Mouse (Mus musculus) heart, adult 8-10 months (tissue): Measurements from ENCODE around the gene Ganab. TPM values are rescaled to one million over a fixed set of nuclear protein-coding genes. Genes with fewer than 3 reads are reported as not detected.

Source experiments
- DNase-seq: peaks from one replicate; pipeline ENCODE4 v3.0.0; 2022; ENCODE audit warnings: low spot score
- microRNA-seq: library from miRNA; unstranded; fragments of <30 nt; microRNA quantifications from one replicate; pipeline ENCODE4 v1.2.0, GENCODE M21; 2022
- total RNA-seq, 4 experiments: library from RNA; stranded (reverse); gene quantifications; 2 replicates each; pipeline ENCODE4 v1.2.4; 2022

Ganab gene
- total RNA-seq, 4 experiments from 2014 or later: 45.5 to 49.6 (median 47.2) TPM

DNA sequence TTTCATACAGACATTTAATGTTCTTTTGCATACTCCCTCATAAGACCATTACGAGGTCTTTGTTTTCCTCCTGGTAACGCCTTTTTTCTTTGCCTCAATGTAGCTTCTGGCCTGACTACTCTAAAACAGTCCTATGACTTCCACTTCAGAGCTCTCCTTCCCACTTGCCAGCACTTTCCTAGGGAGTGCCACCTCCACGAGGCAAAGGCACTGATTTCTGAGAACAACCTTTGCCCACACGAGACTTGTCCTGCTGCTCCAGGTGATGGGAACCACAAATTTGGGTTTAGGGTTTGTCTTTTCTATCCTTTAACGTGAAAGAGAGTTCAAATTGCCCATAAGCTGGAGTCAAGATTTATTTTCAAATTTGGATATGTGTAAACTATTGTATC, 68.3 kb downstream of the Ganab start:
- no peak for DNase-seq

Small RNA genes lying within 50 kb of the gene (microRNA-seq; reads per million reads assigned to microRNA genes)
- not detected for gene Mir5136

Other genes starting within 250 kb of the Ganab start
- under 1 TPM in 2 of 4 experiments, not detected in 2; 0.09 TPM for gene Chrm1, start 234.3 kb upstream of the Ganab start, total RNA-seq
- 10 to 100 TPM; 39.5 to 43.6 (median 41.9) TPM for gene Slc3a2, start 174.7 kb upstream of the Ganab start, total RNA-seq
- 10 to 100 TPM; 16.1 to 19.6 (median 17.5) TPM for gene Wdr74, start 162.2 kb upstream of the Ganab start, total RNA-seq
- not detected for gene 1700092M07Rik, start 157.4 kb upstream of the Ganab start, total RNA-seq
- 10 to 100 TPM; 20.9 to 27.3 (median 25.4) TPM for gene Stx5a, start 156.7 kb upstream of the Ganab start, total RNA-seq
- 10 to 100 TPM; 30.3 to 42.0 (median 33.7) TPM for gene Nxf1, start 141.0 kb upstream of the Ganab start, total RNA-seq
- 100 to 1,000 TPM; 111 to 137 (median 125) TPM for gene Tmem223, start 127.1 kb upstream of the Ganab start, total RNA-seq
- gene Tmem179b, start 123.6 kb upstream of the Ganab start, total RNA-seq: 10 to 100 TPM; 18.2 to 21.5 (median 19.5) TPM
- gene Taf6l, start 111.7 kb upstream of the Ganab start, total RNA-seq: 1 to 10 TPM; 5.4 to 9.0 (median 7.7) TPM
- 10 to 100 TPM; 52.1 to 60.7 (median 55.4) TPM for gene Polr2g, start 99.5 kb upstream of the Ganab start, total RNA-seq
- gene Zbtb3, start 95.5 kb upstream of the Ganab start, total RNA-seq: 1 to 10 TPM; 1.2 to 2.5 (median 1.5) TPM
- 10 to 100 TPM; 13.7 to 16.4 (median 14.9) TPM for gene Ttc9c, start 78.7 kb upstream of the Ganab start, total RNA-seq
- 10 to 100 TPM; 46.0 to 48.9 (median 46.9) TPM for gene Hnrnpul2, start 78.1 kb upstream of the Ganab start, total RNA-seq
- under 1 TPM in 1 of 4 experiments, not detected in 3; 0.53 TPM for gene AC129217.1, start 68.3 kb upstream of the Ganab start, total RNA-seq
- gene Bscl2, start 60.6 kb upstream of the Ganab start, total RNA-seq: 10 to 100 TPM; 21.2 to 28.1 (median 24.2) TPM
- under 1 TPM in 1 of 4 experiments, not detected in 3; 0.22 TPM for gene Gng3, start 58.9 kb upstream of the Ganab start, total RNA-seq
- 1 to 10 TPM; 3.4 to 4.7 (median 3.9) TPM for gene Lrrn4cl, start 47.3 kb upstream of the Ganab start, total RNA-seq
- 100 to 1,000 TPM; 122 to 127 (median 125) TPM for gene Ubxn1, start 26.6 kb upstream of the Ganab start, total RNA-seq
- gene Uqcc3, start 17.1 kb upstream of the Ganab start, total RNA-seq: 10 to 100 TPM; 47.8 to 65.1 (median 52.0) TPM
- 1 to 10 TPM; 1.8 to 6.1 (median 4.4) TPM for gene Lbhd1, start 14.3 kb upstream of the Ganab start, total RNA-seq
- gene Gm49403, start 14.1 kb upstream of the Ganab start, total RNA-seq: not detected
- 10 to 100 TPM; 11.8 to 29.9 (median 21.1) TPM for gene 1810009A15Rik, start 9.2 kb upstream of the Ganab start, total RNA-seq
- gene Gm49416, start 9.1 kb upstream of the Ganab start, total RNA-seq: 1 to 10 TPM; 3.6 to 5.3 (median 4.6) TPM
- 10 to 100 TPM; 11.0 to 12.0 (median 11.2) TPM for gene Ints5, start 5.1 kb upstream of the Ganab start, total RNA-seq
- gene B3gat3, start 22.3 kb downstream of the Ganab start, total RNA-seq: 10 to 100 TPM; 39.3 to 41.5 (median 40.6) TPM
- 10 to 100 TPM; 22.0 to 37.5 (median 28.1) TPM for gene Rom1, start 31.3 kb downstream of the Ganab start, total RNA-seq
- 1 to 10 TPM; 7.2 to 9.1 (median 7.5) TPM for gene Eml3, start 31.5 kb downstream of the Ganab start, total RNA-seq
- gene Mta2, start 43.8 kb downstream of the Ganab start, total RNA-seq: 10 to 100 TPM; 28.2 to 33.7 (median 30.4) TPM
- gene Tut1, start 55.8 kb downstream of the Ganab start, total RNA-seq: 10 to 100 TPM in 1 of 4 experiments, 1 to 10 TPM in 3; 8.1 to 10.3 (median 8.6) TPM
- gene Eef1g, start 69.0 kb downstream of the Ganab start, total RNA-seq: 100 to 1,000 TPM; 209 to 232 (median 227) TPM
- 100 to 1,000 TPM; 332 to 446 (median 375) TPM for gene Ahnak, start 91.2 kb downstream of the Ganab start, total RNA-seq
- 10 to 100 TPM in 1 of 4 experiments, not detected in 3; 44.8 TPM for gene Scgb1a1, start 189.9 kb downstream of the Ganab start, total RNA-seq
- gene Asrgl1, start 237.6 kb downstream of the Ganab start, total RNA-seq: 10 to 100 TPM; 31.9 to 37.3 (median 37.2) TPM